Mouse (Mus musculus) G1E (cell line): ENCODE data around the gene Plbd2. TPM values are rescaled to one million over a fixed set of nuclear protein-coding genes. Genes with fewer than 3 reads are reported as not detected.

Source experiments
- ATAC-seq: 2 replicates; pipeline ENCODE4 v1.8.0; 2016; ENCODE audit warnings: mild to moderate bottlenecking; ENCODE audit not compliant: insufficient number of reproducible peaks, poor library complexity, low FRiP score, severe bottlenecking; ENCODE audit errors: extremely low read depth
- DNase-seq: peaks from one replicate; pipeline ENCODE4 v3.0.0; 2012; ENCODE audit warnings: low spot score
- H3K27me3 ChIP-seq: 2 replicates; pipeline ENCODE4 v1.6.1; 2012; ENCODE audit warnings: mild to moderate bottlenecking, low read length, inconsistent platforms; ENCODE audit not compliant: insufficient read depth
- H3K36me3 ChIP-seq: replicated peaks from 2 replicates; pipeline ENCODE3; 2012; ENCODE audit warnings: mild to moderate bottlenecking, inconsistent platforms
- H3K4me1 ChIP-seq: 2 replicates; pipeline ENCODE4 v1.6.1; 2012; ENCODE audit warnings: low read depth, low read length, inconsistent platforms, mixed read lengths; ENCODE audit not compliant: insufficient read depth
- H3K4me3 ChIP-seq: 2 replicates; pipeline ENCODE4 v1.5.1; 2012; ENCODE audit warnings: low read depth, mild to moderate bottlenecking, inconsistent platforms, low read length, moderate library complexity, mixed read lengths
- H3K9me3 ChIP-seq: replicated peaks from 2 replicates; pipeline ENCODE4 v1.6.1; 2012; ENCODE audit warnings: inconsistent platforms
- CTCF ChIP-seq: IDR thresholded peaks from 2 replicates; pipeline ENCODE4 v1.5.1; 2012; ENCODE audit warnings: low read depth, low read length, inconsistent platforms, mixed read lengths
- GATA1 ChIP-seq: IDR thresholded peaks from 2 replicates; pipeline ENCODE4 v1.6.1; 2012; ENCODE audit warnings: borderline replicate concordance, low read length, inconsistent platforms, mixed read lengths
- GATA2 ChIP-seq: IDR thresholded peaks from 2 replicates; pipeline ENCODE4 v1.6.1; 2012; ENCODE audit warnings: low read depth, low read length, inconsistent platforms, borderline replicate concordance
- POLR2AphosphoS5 ChIP-seq: IDR thresholded peaks from 2 replicates; pipeline ENCODE4 v1.6.1; 2012; ENCODE audit warnings: low read depth, low read length, inconsistent platforms; ENCODE audit not compliant: insufficient replicate concordance
- TAL1 ChIP-seq: conservative IDR thresholded peaks from 2 replicates; pipeline ENCODE4 v1.6.1; 2012; ENCODE audit warnings: low read depth, low read length, inconsistent platforms, mixed read lengths
- polyA plus RNA-seq: library from polyadenylated mRNA; stranded (reverse); fragments of >175 nt; gene quantifications from 2 replicates; pipeline ENCODE4 v1.2.3, GENCODE M21; 2012
- total RNA-seq, 2 experiments: library from RNA; stranded (forward) in 1 of 2; stranded (reverse) in 1 of 2; fragments of 200-1000 nt in 1 of 2; fragments of >200 nt in 1 of 2; fragmentation: Nextera tagmentation in 1 of 2; gene quantifications; 2 replicates each; pipeline ENCODE4 v1.2.3; 2014 to 2017

The Plbd2 gene
- total and polyA plus RNA-seq, 3 experiments: 8.7 to 26.1 (median 13.2) TPM

DNA sequence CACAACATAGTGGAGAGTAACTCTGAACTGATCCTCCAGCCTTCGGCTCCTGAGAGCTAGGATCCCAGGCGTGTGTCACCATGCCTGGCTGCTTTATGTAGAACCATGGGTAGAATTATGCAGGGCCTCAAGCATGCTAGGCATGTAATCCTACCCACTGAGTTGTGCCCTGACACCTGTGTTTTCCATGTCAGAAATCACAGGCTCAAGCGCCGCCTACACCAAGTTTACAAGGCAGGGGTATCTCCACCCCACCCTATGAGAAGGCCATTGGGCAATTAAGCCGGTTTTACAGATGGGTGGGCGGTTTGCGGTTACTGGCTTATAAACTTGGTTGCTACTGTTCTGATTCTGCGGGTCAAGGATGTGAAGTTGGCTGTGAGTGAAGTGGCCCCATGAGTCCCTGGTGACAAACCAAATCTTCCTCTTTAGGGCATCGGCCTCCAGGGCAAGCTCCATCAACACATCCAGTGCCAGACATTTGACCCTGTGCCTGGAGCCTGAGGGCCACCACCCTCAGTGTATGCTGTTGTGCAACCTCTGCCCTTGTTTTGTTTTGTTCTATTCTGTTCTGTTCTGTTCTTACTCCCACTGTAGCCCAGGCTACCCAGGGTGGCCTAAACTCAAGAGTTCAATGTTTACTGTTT is 10.7 kb upstream of the Plbd2 start:
- H3K27me3 ChIP-seq: peaks cover 4% of the 10 kb centered on the region
- TF ChIP-seq GATA2: no peak
- no peak for TF ChIP-seq POLR2AphosphoS5
- TF ChIP-seq GATA1: no peak
- no peak for TF ChIP-seq CTCF
- TF ChIP-seq TAL1: no peak
- peaks cover 3% of the 10 kb centered on the region for H3K9me3 ChIP-seq
- H3K4me3 ChIP-seq: no peak overlapping the region
- DNase-seq (no peak), ATAC-seq (no peak)
- H3K4me1 ChIP-seq: peaks cover 67% of the 10 kb centered on the region
- H3K36me3 ChIP-seq: peaks cover 23% of the 10 kb centered on the region

DNA sequence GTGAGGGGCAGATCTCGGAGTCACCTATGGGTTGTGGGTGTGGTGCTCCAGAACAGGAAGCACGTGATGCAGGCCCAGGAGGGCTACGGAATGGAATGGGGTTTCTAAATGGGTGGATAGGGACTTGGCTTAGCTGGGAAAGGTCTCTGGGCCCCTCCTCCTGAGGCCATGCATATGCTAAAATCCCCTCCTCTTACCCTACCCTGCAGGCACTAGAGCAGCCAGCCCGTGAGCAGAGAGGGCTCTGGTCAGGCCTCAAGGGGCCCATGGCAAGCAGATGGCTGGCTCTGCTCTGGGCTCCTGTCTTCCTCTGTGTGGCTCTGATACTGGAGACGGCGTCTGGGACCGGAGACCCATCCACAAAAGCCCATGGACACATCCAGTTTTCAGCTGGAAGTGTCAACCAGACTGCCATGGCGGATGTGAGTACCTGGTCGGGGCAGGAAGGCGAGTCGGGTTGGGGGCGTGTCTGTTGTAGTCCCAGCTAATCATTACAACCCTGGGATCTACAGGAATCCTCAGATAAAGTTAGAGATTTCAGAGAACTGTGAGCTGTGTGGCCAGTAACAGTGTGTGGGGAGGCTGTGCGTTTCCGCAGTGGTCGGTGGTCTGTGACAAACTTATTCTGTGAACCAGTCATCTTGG is 9.6 kb upstream of the Plbd2 start:
- DNase-seq (no peak), ATAC-seq (no peak)
- Histone ChIP-seq H3K9me3 (peaks cover 3% of the 10 kb centered on the region), H3K4me1 (peaks cover 67% of the 10 kb centered on the region), H3K36me3 (peaks cover 23% of the 10 kb centered on the region), H3K27me3 (peaks cover 10% of the 10 kb centered on the region), H3K4me3 (no peak overlapping the region)
- TF ChIP-seq GATA1: no peak

DNA sequence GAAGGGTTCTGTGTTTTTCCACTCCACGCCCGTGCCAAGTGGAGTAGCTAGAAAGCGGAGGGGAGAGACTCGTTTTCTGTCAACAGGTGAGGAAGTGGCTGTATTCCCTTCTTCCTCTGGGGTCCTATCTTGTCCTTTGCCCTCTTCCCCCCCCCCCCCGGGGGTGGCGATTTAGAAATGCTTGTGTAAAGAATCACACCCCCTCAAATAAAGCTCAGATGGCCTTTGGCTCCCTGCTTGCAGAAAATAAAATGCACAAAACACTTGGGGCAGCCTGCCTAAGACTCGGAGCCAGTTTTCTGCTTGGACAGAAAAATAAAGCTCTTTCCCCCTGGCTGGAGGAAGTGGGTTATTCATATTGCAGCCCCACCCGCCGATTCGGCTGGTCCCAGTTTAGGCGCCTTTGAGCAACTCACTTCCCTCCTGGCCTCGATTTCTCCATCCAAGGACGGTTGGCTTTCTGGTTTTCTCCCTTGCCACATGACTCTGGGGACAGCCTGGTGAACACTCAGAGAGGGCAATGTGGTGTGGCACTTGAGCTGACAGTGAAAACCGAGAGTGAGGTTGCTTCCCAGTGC is 8.3 kb upstream of the Plbd2 start:
- Histone ChIP-seq H3K4me3 (peak overlapping the region; percentile 74), H3K9me3 (peaks cover 3% of the 10 kb centered on the region), H3K36me3 (peaks cover 21% of the 10 kb centered on the region), H3K4me1 (peaks cover 54% of the 10 kb centered on the region), H3K27me3 (peaks cover 15% of the 10 kb centered on the region)
- DNase-seq (no peak), ATAC-seq (no peak)
- no peak for TF ChIP-seq GATA2
- no peak for TF ChIP-seq TAL1
- no peak for TF ChIP-seq POLR2AphosphoS5
- TF ChIP-seq GATA1: no peak
- TF ChIP-seq CTCF: no peak

DNA sequence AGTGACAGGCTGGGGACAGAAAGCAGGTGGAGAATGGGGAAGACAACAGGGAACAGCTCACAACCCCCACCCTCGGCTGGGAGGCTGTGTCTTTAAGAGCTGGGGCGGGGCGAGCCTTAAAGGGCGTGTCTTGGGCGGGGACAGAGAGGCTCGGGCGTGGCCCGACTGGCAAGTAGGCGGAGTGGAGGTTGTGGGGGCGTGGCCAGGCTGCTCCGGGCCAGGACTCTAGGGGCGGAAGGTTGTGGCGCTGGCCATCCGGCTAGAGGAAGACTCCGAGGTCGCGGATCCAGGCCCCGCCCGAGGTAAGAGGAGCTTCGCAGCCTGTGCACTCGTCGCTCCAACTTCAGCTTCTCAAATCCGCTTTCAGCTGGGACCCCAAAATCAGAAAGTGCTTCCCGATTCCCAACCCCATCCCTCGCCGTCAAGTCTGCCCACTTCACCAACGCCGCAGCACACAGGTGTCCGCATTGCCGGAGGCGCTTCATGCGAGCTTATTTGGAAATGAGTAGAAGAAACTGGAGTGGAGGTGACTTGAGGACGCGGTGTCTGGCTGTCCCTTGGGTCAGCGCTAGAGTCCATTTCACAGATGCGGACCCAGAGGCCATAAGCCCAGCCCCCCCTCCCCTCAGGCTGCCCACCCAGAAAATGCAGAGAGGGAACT is 7.7 kb upstream of the Plbd2 start, which contains the start of gene Slc8b1:
Gene Slc8b1 (plus strand): TSS at position 187 of the 661 bp plus-strand sequence.
- peaks cover 48% of the 10 kb centered on the region for H3K4me1 ChIP-seq
- peaks cover 15% of the 10 kb centered on the region for H3K36me3 ChIP-seq
- ATAC-seq: peak; percentile 97
- DNase-seq: peak; percentile 79
- H3K27me3 ChIP-seq: peaks cover 19% of the 10 kb centered on the region
- TF ChIP-seq CTCF: no peak
- TF ChIP-seq GATA2: no peak
- no peak for TF ChIP-seq TAL1
- TF ChIP-seq GATA1: no peak
- TF ChIP-seq POLR2AphosphoS5: no peak
- H3K9me3 ChIP-seq: peaks cover 3% of the 10 kb centered on the region
- H3K4me3 ChIP-seq: peak within 1 kb of the TSS; percentile 74

DNA sequence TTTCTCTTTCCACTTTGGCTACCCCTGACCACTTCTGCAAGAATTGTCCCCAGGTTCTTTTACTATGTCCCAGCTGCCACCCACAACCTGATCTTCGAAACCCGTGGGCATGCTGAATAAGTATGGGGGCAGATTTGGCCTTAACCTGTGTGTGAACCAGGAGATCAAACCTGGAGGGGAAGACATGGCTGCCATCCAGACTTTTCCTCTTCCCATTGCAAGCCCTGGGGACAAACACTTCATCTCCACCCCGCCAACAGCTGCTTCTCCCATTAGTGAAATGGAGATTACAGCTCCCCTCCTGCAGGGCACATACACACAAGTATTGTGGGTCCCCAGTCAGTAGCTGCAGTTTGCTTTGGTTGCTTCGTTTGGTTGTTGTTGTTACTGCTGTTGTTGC is 3.9 kb upstream of the Plbd2 start:
- DNase-seq: no peak
- no peak overlapping the region for H3K4me3 ChIP-seq
- peaks cover 31% of the 10 kb centered on the region for H3K4me1 ChIP-seq
- H3K36me3 ChIP-seq: no peaks in the 10 kb centered on the region
- no peak for ATAC-seq
- H3K9me3 ChIP-seq: peaks cover 3% of the 10 kb centered on the region
- TF ChIP-seq CTCF: no peak
- TF ChIP-seq POLR2AphosphoS5: no peak
- TF ChIP-seq TAL1: no peak
- no peak for TF ChIP-seq GATA1
- TF ChIP-seq GATA2: no peak
- peaks cover 19% of the 10 kb centered on the region for H3K27me3 ChIP-seq

DNA sequence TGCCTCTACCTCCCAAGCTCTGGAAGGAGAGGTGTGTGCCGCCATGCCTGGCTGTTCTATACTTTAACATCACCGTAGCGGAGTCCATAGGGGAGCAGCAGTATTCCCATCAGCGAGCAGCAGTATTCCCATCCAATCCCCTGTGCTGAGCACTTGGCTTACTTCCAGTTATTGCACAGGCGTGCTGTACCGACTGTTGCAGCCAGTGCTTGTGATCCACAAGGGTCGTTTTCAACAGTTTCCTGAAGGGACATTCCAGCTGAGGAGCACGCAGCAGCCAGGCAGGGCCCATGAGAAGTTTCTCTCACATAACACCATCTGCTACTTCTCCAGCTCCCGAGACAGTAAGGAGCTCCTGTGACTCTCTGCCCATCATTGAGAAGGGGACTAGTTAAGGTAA is 3.1 kb upstream of the Plbd2 start:
- no peak overlapping the region for H3K4me3 ChIP-seq
- H3K27me3 ChIP-seq: peaks cover 19% of the 10 kb centered on the region
- TF ChIP-seq TAL1 (no peak), GATA1 (no peak), POLR2AphosphoS5 (no peak), CTCF (no peak), GATA2 (no peak)
- H3K36me3 ChIP-seq: peaks cover 6% of the 10 kb centered on the region
- peaks cover 31% of the 10 kb centered on the region for H3K4me1 ChIP-seq
- ATAC-seq (no peak), DNase-seq (no peak)
- peaks cover 3% of the 10 kb centered on the region for H3K9me3 ChIP-seq
